Comparison of ENCODE assay signal across 15 mouse cellular contexts in the genomic region with DNA sequence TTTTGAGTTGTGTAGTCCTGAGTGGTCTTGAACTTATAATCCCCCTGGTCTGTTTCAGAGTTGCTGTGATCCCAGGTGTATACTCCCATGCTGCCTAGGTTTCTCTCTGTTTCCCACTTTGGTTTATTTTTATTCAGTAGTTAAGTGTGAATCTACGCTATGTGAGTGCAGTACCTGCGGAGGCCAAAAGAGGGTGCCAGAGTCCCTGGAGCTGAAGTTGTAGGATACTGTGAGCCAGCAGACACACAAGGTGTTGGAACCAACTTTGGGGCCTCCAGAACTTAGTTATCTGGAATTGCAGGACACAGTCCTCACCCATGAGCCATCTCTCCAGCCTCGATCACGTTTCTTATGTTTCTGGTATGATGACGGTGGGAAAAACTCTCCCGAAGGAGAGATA.
DNase-seq lines count a peak whose midpoint lies in the region; TF ChIP-seq lines count a peak whose summit lies in the region.
"Had no signal": no experiment of that assay in that cellular context is flagged by ENCODE, and none has a peak within 500 bp of the region (broad histone marks: within the 10 kb centered on the region; RNA-seq: fewer than 3 reads in every experiment).

No protein-coding gene starts in this region.

- H3K27me3 ChIP-seq in CH12.LX (replicated peaks): no peaks in the 10 kb centered on the region
- H3K27me3 ChIP-seq: hindbrain, embryonic 12.5 days; limb, embryonic 15.5 days; midbrain, embryonic 13.5 days had no signal

- H3K36me3 ChIP-seq in CH12.LX (replicated peaks in 1 of 2; ENCODE audit: control insufficient read depth in 1 of 2, insufficient read depth in 1 of 2, low read length in 1 of 2): peaks cover 70 to 95% of the 10 kb centered on the region in 2 experiments

- no peak overlapping the region for H3K27ac ChIP-seq in left cerebral cortex, adult 2 months
- H3K27ac ChIP-seq in CH12.LX (ENCODE audit: insufficient read depth, low read depth): no peak overlapping the region
- H3K27ac ChIP-seq: hindbrain, embryonic 12.5 days; limb, embryonic 15.5 days; midbrain, embryonic 13.5 days had no signal

- dilution Hi-C loops in CH12.LX (cut with MboI; ENCODE audit: extremely low pct_ligation_motif_present, extremely low pct_unique_long_range_greater_than_20kb, low sequenced_read_pairs): no loop called here

- H3K4me3 ChIP-seq in left cerebral cortex, adult 2 months: no peak overlapping the region
- H3K4me3 ChIP-seq in CH12.LX (replicated peaks in 1 of 3; ENCODE audit: low read depth in 2 of 3, low read length in 2 of 3, poor library complexity in 1 of 3): no peak overlapping the region
- H3K4me3 ChIP-seq: erythroblast, embryonic 14.5 days; hindbrain, embryonic 12.5 days; limb, embryonic 15.5 days; midbrain, embryonic 13.5 days had no signal

- intact Hi-C loops in left cerebral cortex, adult 2 months (cut with DNase I): no loop called here
- intact Hi-C loops in left cerebral cortex, postnatal 25 days (cut with DNase I): no loop called here

- H3K9ac ChIP-seq in CH12.LX (ENCODE audit: insufficient read depth, low read depth): no peak overlapping the region
- H3K9ac ChIP-seq: hindbrain, embryonic 12.5 days; limb, embryonic 15.5 days; midbrain, embryonic 13.5 days had no signal

- H3K4me1 ChIP-seq in CH12.LX (ENCODE audit: control insufficient read depth in 1 of 2, insufficient read depth in 2 of 2): no peaks in the 10 kb centered on the region
- H3K4me1 ChIP-seq: hindbrain, embryonic 12.5 days; limb, embryonic 15.5 days; midbrain, embryonic 13.5 days had no signal

- H3K4me2 ChIP-seq in CH12.LX (ENCODE audit: insufficient read depth, low read depth, poor library complexity, severe bottlenecking): no peak overlapping the region
- H3K4me2 ChIP-seq: hindbrain, embryonic 12.5 days; limb, embryonic 15.5 days; midbrain, embryonic 13.5 days had no signal

- DNase-seq in adrenal gland, postnatal 14 days: peak; percentile 22
- DNase-seq in adrenal gland, postnatal 4 days (ENCODE audit: low spot score in 2 of 2): no peak
- no peak for DNase-seq in left cerebral cortex, adult 2 months (ENCODE audit: extremely low spot score in 1 of 2, low spot score in 2 of 2)
- no peak for DNase-seq in left cerebral cortex, postnatal 25 days (ENCODE audit: low spot score in 2 of 2)
- DNase-seq in CH12.LX (ENCODE audit: extremely low read depth): peak; percentile 11
- peak; percentile 24 for DNase-seq in lung, postnatal 10 days
- DNase-seq in ovary, postnatal 36 days (ENCODE audit: low spot score): no peak
- DNase-seq in adrenal gland, adult 8-10 months: no peak
- DNase-seq: adrenal gland, adult 2 months; cerebellum, postnatal 14 days; gastrocnemius, postnatal 36 days had no signal

- TF ChIP-seq POLR2A in CH12.LX (IDR thresholded peaks at IDR 0.05; ENCODE audit: low read depth, low read length): no peak

- H3K9me3 ChIP-seq in CH12.LX (replicated peaks; ENCODE audit: low read length): peaks cover 13% of the 10 kb centered on the region
- H3K9me3 ChIP-seq: limb, embryonic 15.5 days; midbrain, embryonic 13.5 days had no signal

- in situ Hi-C loops in CH12.LX (cut with MboI; ENCODE audit: low pct_ligation_motif_present, low pct_unique_long_range_greater_than_20kb, low sequenced_read_pairs): no loop called here

- TF ChIP-seq EP300 in CH12.LX (IDR thresholded peaks at IDR 0.05; ENCODE audit: low read length): no peak

- H3K79me2 ChIP-seq in CH12.LX (replicated peaks; ENCODE audit: control insufficient read depth, extremely low read depth, insufficient read depth, poor library complexity, severe bottlenecking): no peaks in the 10 kb centered on the region

- peak; percentile 50 for TF ChIP-seq CTCF in left cerebral cortex, adult 2 months (IDR thresholded peaks at IDR 0.05)
- TF ChIP-seq CTCF in CH12.LX (conservative IDR thresholded peaks at IDR 0.05 in 1 of 2, IDR thresholded peaks at IDR 0.05 in 1 of 2; ENCODE audit: low read depth in 2 of 2, low read length in 2 of 2): peak; percentile 39 to 46

- peak; percentile 6 for TF ChIP-seq RAD21 in CH12.LX (IDR thresholded peaks at IDR 0.05; ENCODE audit: low read depth, low read length)

TF ChIP-seq in CH12.LX, 34 proteins besides CTCF, POLR2A, EP300 and RAD21:
- TF ChIP-seq ZNF384 (IDR thresholded peaks at IDR 0.05; ENCODE audit: low read depth, low read length) (no peak), MAZ (IDR thresholded peaks at IDR 0.05; ENCODE audit: low read depth, low read length) (no peak), HCFC1 (IDR thresholded peaks at IDR 0.05; ENCODE audit: low read depth, low read length) (no peak), USF2 (conservative IDR thresholded peaks at IDR 0.05; ENCODE audit: low read depth, low read length) (no peak), ZC3H11A (IDR thresholded peaks at IDR 0.05; ENCODE audit: low read depth, low read length) (no peak), TBP (conservative IDR thresholded peaks at IDR 0.05; ENCODE audit: low read depth, low read length) (no peak), MAFK (IDR thresholded peaks at IDR 0.05; ENCODE audit: insufficient replicate concordance, low read length) (no peak), UBTF (IDR thresholded peaks at IDR 0.05; ENCODE audit: low read depth, low read length) (no peak), NRF1 (IDR thresholded peaks at IDR 0.05; ENCODE audit: low read depth, low read length) (no peak), KAT2A (IDR thresholded peaks at IDR 0.05; ENCODE audit: insufficient replicate concordance, low read length) (no peak), RCOR1 (conservative IDR thresholded peaks at IDR 0.05; ENCODE audit: low read depth, low read length) (no peak), NELFE (IDR thresholded peaks at IDR 0.05; ENCODE audit: low read depth, low read length) (no peak), ETS1 (conservative IDR thresholded peaks at IDR 0.05; ENCODE audit: low read depth, low read length) (no peak)

Comparison
In these comparisons a context has a peak if more than half of its experiments do, and no peak if none do; other contexts are left out.
1. DNase-seq: peak in adrenal gland, postnatal 14 days (single experiment), CH12.LX (single experiment) and lung, postnatal 10 days (single experiment); none in adrenal gland, postnatal 4 days (0 of 2), left cerebral cortex, adult 2 months (0 of 2), left cerebral cortex, postnatal 25 days (0 of 2), ovary, postnatal 36 days (single experiment) and adrenal gland, adult 8-10 months (single experiment).